Mouse (Mus musculus) kidney, embryonic 16.5 days (tissue): ENCODE data around the gene Nup88. TPM values are rescaled to one million over a fixed set of nuclear protein-coding genes. Genes with fewer than 3 reads are reported as not detected.

Source experiments
- ATAC-seq: fragments of 200-750 bp; cut with Nextera tagmentation; 2 replicates; pipeline ENCODE4 v1.8.0; 2017; ENCODE audit warnings: moderate TSS enrichment; ENCODE audit not compliant: low FRiP score, low TSS enrichment
- H3K27ac ChIP-seq: fragments of 300-500 bp; sonication (generic); 2 replicates; pipeline ENCODE4 v1.5.1; 2014; ENCODE audit warnings: low read length
- H3K27me3 ChIP-seq: fragments of 300-500 bp; sonication (generic); 2 replicates; pipeline ENCODE4 v1.6.1; 2014; ENCODE audit warnings: low read length, control low read depth, mixed read lengths; ENCODE audit not compliant: insufficient read depth
- H3K36me3 ChIP-seq: fragments of 300-500 bp; sonication (generic); 2 replicates; pipeline ENCODE4 v1.6.1; 2014; ENCODE audit warnings: low read length, control low read depth, mixed read lengths; ENCODE audit not compliant: insufficient read depth
- H3K4me1 ChIP-seq: fragments of 300-500 bp; sonication (generic); 2 replicates; pipeline ENCODE4 v1.6.1; 2014; ENCODE audit warnings: low read length, control low read depth, mixed read lengths; ENCODE audit not compliant: insufficient read depth
- H3K4me2 ChIP-seq: fragments of 300-500 bp; sonication (generic); replicated peaks from 2 replicates; pipeline ENCODE4 v1.6.1; 2014; ENCODE audit warnings: low read depth, low read length
- H3K4me3 ChIP-seq: fragments of 300-500 bp; sonication (generic); 2 replicates; pipeline ENCODE4 v1.5.1; 2014; ENCODE audit warnings: mild to moderate bottlenecking, low read length
- H3K9ac ChIP-seq: fragments of 300-500 bp; sonication (generic); replicated peaks from 2 replicates; pipeline ENCODE4 v1.6.1; 2014; ENCODE audit warnings: low read length
- H3K9me3 ChIP-seq: fragments of 300-500 bp; sonication (generic); 2 replicates; pipeline ENCODE4 v1.6.1; 2016; ENCODE audit warnings: low read length, control low read depth
- WGBS: fragments of 180-500 bp; shearing (Covaris S2); extraction: QIAGEN DNeasy Blood & Tissue Kit; methylation state at CpG from one replicate; pipeline ENCODE4 v1.1.7; 2014; 5-methylcytosine and 5-hydroxymethylcytosine counted together
- polyA plus RNA-seq: library from polyadenylated mRNA; unstranded; fragments of >200 nt; fragmentation: Nextera tagmentation; extraction: Ambion mirVana; gene quantifications from 2 replicates; pipeline ENCODE4 v1.2.1, GENCODE M21; 2015

Gene Nup88
- polyA plus RNA-seq, 1 experiment from 2014 or later = 136 TPM

DNA sequence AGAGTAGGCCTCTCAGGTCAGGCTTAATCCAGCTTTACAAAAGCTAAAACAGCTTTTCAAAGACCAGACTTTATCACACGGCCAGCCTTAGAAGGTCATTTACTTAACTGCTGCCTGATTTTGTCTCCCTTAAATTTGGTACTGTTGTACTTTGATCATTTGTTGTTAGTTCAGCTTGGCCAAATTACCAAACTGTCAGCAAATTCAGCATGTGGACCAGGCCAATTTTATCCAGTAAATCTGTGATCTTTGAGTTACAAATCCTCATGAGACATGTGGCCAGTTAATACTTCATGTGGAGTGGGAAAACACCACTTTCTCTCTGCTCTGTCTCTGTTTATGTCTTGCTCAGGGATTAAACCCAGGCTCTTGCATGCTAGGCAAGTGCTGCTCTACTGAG is 2.8 kb upstream of the Nup88 start:
- Histone ChIP-seq H3K4me2 (no peak overlapping the region), H3K36me3 (peaks cover 28% of the 10 kb centered on the region), H3K27me3 (no peaks in the 10 kb centered on the region), H3K4me3 (no peak overlapping the region), H3K4me1 (peaks cover 16% of the 10 kb centered on the region), H3K9ac (no peak overlapping the region), H3K27ac (no peak overlapping the region), H3K9me3 (no peaks in the 10 kb centered on the region)
- WGBS = 62% methylated on average over 1 of the region's 1 CpGs
- no peak for ATAC-seq

DNA sequence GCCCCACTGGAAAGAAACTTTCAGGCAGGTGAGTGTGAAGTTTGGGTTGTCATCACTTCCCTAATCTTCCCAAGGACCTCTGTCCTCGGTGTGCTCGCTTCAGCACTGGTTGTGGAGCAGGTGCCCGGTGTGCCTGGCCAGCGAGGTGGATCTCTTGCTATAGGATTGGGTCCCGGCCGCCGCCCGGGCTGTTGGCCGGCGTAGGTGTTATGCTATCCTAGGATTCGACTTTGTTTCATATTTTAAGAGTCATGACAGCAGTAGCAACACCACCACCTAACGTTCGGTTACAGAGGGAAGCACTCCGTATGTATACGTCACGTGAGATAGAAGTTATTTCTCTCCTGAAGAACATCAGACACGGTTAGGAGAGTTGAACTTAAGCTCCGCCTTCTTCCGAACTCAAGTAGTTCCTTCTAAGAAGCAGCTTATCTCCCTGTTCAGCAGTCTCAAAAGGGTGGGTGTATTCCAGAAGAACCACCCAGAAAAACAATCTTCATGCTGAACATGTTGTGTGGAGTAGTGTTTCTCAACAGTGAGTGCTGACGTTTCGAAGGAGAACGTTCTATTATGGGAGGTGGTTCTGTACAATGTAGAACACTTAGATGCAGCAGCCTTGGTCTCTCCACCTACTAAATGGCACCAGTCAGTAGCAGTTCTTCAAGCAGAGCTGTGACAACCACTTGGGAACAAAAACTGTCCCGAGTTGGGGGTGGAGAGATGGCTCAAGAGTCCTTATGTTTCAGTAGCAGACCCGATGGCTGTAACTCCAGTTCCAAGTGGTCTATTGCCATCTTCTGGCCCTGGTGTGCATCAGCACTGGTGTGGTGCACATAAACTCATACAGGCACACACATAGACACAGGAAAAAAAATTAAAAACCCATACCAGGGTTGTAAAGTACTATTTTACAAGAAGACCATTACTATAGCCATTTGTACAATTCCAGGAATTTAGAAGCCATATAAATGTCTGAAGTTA is 1.1 kb upstream of the Nup88 start:
- Histone ChIP-seq H3K36me3 (peaks cover 21% of the 10 kb centered on the region), H3K4me3 (peak overlapping the region; percentile 73), H3K27me3 (no peaks in the 10 kb centered on the region), H3K4me1 (peaks cover 16% of the 10 kb centered on the region), H3K9ac (peak overlapping the region; percentile 76), H3K27ac (peak overlapping the region; percentile 94), H3K4me2 (peak overlapping the region; percentile 91), H3K9me3 (no peaks in the 10 kb centered on the region)
- WGBS = 16% methylated on average over 24 of the region's 24 CpGs
- ATAC-seq = peak; percentile 24

DNA sequence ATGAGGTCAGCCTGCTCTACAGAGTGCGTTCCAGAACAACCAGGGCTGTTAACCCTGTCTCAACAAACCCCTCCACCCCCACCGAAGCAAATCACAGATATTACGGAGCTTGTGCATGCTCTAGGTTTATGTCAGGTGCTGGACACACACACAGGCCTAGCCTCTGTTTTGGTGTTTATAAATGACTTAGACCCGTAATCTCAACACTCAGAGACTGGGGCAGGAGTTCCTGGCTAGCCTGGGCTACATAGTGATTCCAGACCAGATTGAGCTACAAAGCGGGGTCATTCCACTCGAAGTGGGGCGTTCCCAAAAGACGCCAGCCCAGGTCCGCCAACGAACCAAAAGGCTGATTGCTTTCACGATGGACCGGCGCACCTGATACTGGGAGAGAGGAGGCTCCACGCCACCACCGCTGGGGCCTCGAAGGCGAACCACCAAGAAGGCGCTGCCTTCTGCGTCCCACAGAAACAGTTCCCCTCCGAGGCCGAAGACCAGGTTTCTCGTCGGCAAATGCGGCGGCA is 440 bp downstream of the Nup88 start:
- Histone ChIP-seq H3K4me3 (peak overlapping the region; percentile 73), H3K9me3 (no peaks in the 10 kb centered on the region), H3K36me3 (peaks cover 28% of the 10 kb centered on the region), H3K4me2 (peak overlapping the region; percentile 91), H3K4me1 (peaks cover 16% of the 10 kb centered on the region), H3K27me3 (no peaks in the 10 kb centered on the region), H3K27ac (peak overlapping the region; percentile 69), H3K9ac (peak overlapping the region; percentile 85)
- under 1% methylated on average over 25 of the region's 25 CpGs for WGBS
- ATAC-seq = 0 out of 2 replicates have a peak, but pooled peaks have one; percentile 5

DNA sequence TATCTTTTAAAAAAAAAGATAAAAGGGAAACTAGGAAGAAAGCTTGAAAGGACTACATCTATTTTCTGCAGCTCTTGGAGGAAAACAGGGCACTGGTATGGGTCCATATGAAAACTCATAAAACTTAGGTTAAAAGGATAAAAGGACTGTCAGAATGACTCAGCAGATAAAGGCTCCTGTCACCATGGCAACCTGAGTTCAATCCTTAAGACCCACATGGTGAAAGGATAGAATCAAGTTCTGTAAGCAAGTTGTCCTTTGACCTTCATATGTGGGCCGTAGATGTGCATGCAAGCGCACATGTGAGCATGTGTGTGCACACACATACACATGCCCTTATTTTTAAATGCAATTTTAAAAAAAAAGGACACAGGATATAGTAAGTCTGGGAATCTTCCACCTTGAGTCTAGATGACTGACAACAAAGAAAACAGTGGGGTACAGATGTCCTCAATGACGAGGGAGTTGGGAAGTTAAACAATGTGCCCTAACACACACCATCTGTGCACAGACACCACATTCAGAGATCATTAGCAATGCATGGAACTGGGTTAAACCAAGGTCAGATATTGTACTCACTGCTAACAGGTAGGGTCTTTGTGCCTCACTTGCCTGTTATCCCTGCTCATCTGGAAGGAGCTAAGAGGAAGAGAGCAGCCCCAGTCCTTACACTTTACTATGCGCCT is 5.4 kb downstream of the Nup88 start:
- Histone ChIP-seq H3K9ac (no peak overlapping the region), H3K27me3 (no peaks in the 10 kb centered on the region), H3K4me1 (peaks cover 11% of the 10 kb centered on the region), H3K36me3 (peaks cover 58% of the 10 kb centered on the region), H3K27ac (no peak overlapping the region), H3K4me2 (no peak overlapping the region), H3K4me3 (no peak overlapping the region), H3K9me3 (no peaks in the 10 kb centered on the region)
- ATAC-seq = no peak
- 87% methylated on average over 4 of the region's 4 CpGs for WGBS

DNA sequence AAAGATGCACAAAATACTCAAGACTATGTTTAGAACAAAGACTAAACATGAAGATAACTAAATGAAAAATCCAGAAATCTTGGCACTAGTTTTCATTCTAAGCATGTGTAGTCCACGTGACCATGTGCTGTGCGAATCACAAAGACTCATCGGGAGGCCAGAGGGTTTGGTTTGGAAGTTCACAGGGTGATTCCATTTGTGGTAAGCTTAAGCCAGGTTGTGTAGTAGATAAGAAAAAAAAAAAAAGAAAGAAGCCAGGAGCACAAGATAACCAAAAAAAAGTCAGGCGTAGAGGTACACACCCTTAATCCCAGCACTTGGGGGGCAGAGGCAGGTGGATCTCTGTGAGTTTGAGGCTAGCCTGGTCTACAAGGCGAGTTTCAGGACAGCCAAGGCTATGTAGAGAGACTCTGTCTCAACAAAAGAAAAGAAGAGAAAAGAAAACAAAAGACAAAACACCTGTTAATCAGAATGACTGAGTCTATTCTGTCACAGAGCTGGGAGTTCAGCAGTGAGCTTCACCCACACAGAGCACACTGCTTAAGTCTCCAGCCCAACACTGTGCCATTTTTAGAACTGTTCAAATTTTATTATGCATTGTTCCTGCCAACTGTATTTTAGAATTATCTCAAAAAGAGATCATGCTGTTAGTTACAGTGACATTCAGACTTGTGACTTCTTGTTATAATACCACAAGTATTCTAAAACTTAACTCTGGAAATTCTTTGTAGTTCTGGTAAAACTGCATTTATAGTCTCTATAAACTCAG is 8.8 kb downstream of the Nup88 start:
- peaks cover 75% of the 10 kb centered on the region for H3K36me3 ChIP-seq
- H3K9me3 ChIP-seq = no peaks in the 10 kb centered on the region
- no peak overlapping the region for H3K4me2 ChIP-seq
- no peak overlapping the region for H3K4me3 ChIP-seq
- no peak for ATAC-seq
- no peaks in the 10 kb centered on the region for H3K27me3 ChIP-seq
- H3K9ac ChIP-seq = no peak overlapping the region
- no peaks in the 10 kb centered on the region for H3K4me1 ChIP-seq
- no peak overlapping the region for H3K27ac ChIP-seq
- 95% methylated on average over 5 of the region's 5 CpGs for WGBS

DNA sequence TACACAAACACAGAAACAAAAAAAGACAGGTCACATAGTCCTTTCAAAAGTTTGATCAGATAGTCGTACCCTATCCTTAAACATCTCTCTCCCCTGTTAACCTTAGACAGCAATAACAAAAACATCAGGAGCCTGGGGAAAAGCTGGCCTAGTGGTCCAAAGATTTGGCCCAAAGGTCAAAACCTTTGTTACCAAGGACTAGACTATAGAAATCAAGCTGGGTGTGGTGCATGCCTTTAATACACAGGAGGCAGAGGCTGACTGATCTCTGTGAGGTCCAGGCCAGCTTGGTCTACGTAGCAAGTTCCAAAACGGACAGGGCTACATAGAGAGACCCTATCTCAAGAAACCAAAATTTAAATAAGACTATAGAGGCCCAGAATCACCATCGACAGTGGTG is 15.1 kb downstream of the Nup88 start:
- WGBS = 96% methylated on average over 4 of the region's 4 CpGs
- Histone ChIP-seq H3K27me3 (no peaks in the 10 kb centered on the region), H3K4me1 (no peaks in the 10 kb centered on the region), H3K27ac (no peak overlapping the region), H3K4me3 (no peak overlapping the region), H3K36me3 (peaks cover 85% of the 10 kb centered on the region), H3K9ac (no peak overlapping the region), H3K9me3 (no peaks in the 10 kb centered on the region), H3K4me2 (no peak overlapping the region)
- ATAC-seq = no peak

DNA sequence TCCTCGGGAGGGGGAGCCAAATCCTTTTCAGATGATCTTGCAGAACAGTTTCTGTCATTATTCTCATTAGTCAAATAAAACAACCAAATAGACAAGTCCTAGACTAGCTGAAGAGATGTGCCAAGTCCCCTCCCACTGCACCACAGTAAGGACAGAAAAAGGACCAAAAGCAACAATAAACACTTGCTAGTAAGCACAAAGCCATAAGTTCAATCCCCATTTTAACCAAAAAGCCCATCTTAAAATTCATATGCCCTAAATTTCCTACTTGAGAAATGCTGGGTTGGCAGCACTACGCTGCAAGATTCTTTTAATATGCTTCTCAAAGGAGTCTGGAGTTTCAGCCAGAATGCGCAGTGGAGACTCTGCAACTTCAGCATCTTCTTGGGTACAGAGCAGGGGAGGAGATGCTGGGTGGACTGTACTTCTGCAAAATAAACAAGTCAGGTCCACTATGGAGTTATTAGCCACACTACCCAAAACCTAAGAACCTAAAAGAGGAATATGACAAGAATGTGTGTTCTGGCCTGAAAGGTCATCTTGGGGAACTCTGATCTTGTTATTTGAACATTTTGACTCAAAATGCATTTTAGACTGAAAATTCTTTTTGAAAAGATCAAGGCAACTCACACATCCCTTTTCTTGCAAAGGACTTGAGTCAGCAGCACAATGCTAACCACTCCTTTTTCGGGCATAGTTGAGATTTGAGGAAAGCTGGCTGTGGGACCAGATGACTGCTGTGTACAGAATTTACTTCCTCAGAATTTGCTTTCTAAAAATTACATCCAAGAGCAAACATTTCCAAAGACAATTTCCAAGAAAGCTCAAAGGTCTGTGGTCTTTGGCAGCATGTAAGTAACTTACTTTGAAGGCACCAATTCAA is 24.6 kb downstream of the Nup88 start:
- Histone ChIP-seq H3K4me1 (no peaks in the 10 kb centered on the region), H3K9me3 (no peaks in the 10 kb centered on the region), H3K9ac (no peak overlapping the region), H3K4me3 (no peak overlapping the region), H3K27me3 (no peaks in the 10 kb centered on the region), H3K36me3 (peaks cover 76% of the 10 kb centered on the region), H3K4me2 (no peak overlapping the region), H3K27ac (no peak overlapping the region)
- 93% methylated on average over 4 of the region's 4 CpGs for WGBS
- ATAC-seq = no peak

DNA sequence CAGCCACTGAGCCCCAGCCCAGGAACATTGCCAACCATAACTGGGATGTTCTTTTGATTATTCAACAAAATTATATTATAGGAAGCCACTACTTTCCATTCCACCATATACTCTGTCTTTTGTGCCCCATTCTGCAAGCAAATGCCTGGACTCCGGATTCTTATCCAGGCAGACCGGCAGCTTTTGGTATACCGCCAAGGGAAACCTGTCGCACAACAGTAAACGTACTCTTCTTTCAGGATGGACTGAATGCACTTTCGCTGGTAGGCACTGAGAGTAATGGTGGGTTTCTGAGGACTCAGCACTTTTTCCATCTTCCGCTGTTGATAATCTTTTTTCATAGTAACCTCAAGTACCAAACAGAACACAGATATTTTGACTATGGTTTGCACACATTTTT is 26.1 kb downstream of the Nup88 start:
- no peaks in the 10 kb centered on the region for H3K4me1 ChIP-seq
- H3K27ac ChIP-seq = no peak overlapping the region
- H3K9ac ChIP-seq = no peak overlapping the region
- H3K27me3 ChIP-seq = no peaks in the 10 kb centered on the region
- no peak for ATAC-seq
- H3K4me2 ChIP-seq = no peak overlapping the region
- WGBS = 89% methylated on average over 7 of the region's 7 CpGs
- H3K9me3 ChIP-seq = no peaks in the 10 kb centered on the region
- no peak overlapping the region for H3K4me3 ChIP-seq
- peaks cover 70% of the 10 kb centered on the region for H3K36me3 ChIP-seq

DNA sequence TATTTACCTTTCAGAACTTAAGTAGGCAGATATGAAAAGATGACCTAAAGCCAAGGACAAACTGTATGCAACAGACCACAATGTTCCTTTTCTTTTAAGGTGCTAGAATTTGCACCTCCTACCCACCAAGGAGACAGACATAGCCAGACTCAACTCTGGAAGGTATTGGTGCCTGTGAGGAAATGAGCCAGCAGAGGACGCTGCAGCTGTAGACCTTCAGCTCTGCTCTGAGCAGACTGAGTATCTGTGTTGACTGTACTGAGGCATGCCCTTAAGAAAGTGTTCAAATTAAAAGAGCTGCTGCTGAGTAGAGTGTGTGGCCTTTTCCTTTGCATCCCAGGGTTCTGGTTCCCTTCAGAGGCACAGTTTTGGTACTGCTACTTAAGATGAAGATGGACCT is 27.2 kb downstream of the Nup88 start:
- Histone ChIP-seq H3K4me1 (no peaks in the 10 kb centered on the region), H3K9me3 (no peaks in the 10 kb centered on the region), H3K36me3 (peaks cover 66% of the 10 kb centered on the region), H3K27me3 (no peaks in the 10 kb centered on the region), H3K4me3 (no peak overlapping the region), H3K27ac (no peak overlapping the region), H3K9ac (no peak overlapping the region), H3K4me2 (no peak overlapping the region)
- WGBS = 93% methylated on average over 1 of the region's 1 CpGs
- no peak for ATAC-seq
